Mouse (Mus musculus): ENCODE data around the gene Mfsd5. TPM values are rescaled to one million over a fixed set of nuclear protein-coding genes. Genes with fewer than 3 reads are reported as not detected.

Gene Mfsd5
- 57.9 and 60.1 TPM in 2 replicates for polyA plus RNA-seq (2016; fragmentation: Nextera tagmentation; extraction: Ambion mirVana)

DNA sequence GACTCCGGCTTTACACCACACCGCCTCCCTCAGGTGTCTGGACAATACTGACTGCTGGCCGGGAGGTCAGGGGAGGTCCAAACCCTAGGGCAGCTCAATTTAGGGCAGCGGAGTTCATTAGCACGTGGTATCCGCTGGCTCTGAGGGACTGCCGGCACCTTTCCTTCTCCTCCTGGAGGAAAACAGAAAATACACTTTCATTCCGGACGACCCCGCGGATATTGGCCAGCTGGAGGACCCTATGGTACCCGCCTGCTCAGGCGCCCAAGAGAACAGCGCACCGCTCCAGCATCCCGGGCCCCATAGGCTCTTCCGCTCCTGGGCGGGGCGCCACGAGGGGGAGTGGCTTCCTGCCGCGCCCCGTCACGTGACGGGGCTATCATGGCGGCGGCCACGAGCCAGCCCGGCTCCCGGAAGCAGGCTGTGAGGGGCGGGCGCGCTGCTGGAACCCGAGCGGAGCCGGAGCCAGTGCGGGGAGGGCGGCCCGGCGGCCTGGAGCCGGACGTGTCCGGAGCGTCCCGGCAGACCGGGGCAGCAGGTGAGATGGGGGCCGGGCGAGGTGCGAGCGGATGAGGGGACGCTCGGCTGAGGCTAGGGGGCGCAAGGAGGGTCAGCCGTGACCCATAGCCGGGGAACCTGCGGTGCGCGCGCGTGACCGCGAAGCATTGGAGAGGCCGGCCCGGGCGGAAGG is at the start of gene Mfsd5:
Mfsd5 (plus strand) TSS at position 363 of the 691 bp plus-strand sequence.
- Histone ChIP-seq H3K4me2 (replicated peaks) (peak within 1 kb of the TSS; percentile 70), H3K9ac (peak within 1 kb of the TSS; percentile 74), H3K27ac (peak within 1 kb of the TSS; percentile 80), H3K4me3 (peak within 1 kb of the TSS; percentile 75), H3K36me3 (peaks cover 20% of the 10 kb centered on the region), H3K4me1 (peaks cover 9% of the 10 kb centered on the region), H3K27me3 (no peaks in the 10 kb centered on the region), H3K9me3 (no peaks in the 10 kb centered on the region)
- ATAC-seq (ENCODE audit: insufficient number of reproducible peaks, insufficient read depth, low FRiP score, low TSS enrichment), result peak; percentile 93
- WGBS, result 1% methylated on average over 65 of the region's 65 CpGs

DNA sequence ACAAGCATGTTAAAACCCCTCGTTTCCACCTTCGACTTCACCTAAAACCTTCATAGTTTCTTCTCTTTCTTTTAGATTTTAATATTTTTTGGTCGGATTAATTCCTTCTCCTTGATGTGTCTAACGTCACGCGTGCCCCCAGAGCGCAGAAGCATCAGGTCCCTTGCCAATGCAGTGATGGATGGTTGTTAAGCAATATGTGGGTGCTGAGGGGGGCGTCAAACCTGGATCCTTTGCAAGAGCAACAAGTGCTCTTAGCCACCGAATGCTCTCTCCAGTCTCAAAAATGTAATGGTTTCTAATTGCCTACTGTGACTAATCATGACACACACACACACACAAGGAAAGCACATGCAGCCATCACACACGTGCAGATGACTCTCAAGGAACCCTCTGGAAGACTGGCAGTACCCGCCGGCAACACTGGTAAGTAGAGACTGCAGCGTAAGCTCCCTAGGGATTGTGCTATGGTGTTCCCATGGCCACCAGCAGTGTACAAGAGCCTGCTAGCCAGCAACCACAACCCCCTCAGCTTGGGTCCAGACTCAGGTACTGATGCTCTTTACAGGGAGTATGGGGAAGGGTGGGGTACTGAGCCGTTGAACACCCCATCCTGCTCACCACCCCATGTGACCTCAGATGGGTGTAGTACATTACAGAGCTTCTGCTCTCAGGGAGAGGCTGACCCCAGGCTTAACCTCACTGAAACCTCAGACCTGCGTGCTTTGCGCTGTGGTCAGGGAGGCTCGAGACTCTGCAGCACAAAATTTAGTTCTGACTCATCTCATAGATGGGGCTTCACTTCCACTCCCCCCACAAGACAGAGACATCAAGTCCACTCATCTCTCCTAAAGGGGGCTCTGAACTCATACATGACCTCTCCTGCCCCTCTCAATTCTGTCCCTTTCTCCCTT is 48.6 kb upstream of the Mfsd5 start:
- Histone ChIP-seq H3K36me3 (peaks cover 14% of the 10 kb centered on the region), H3K9me3 (no peaks in the 10 kb centered on the region), H3K4me3 (no peak overlapping the region), H3K27ac (no peak overlapping the region), H3K9ac (no peak overlapping the region), H3K4me1 (peaks cover 8% of the 10 kb centered on the region), H3K27me3 (no peaks in the 10 kb centered on the region), H3K4me2 (replicated peaks) (no peak overlapping the region)
- no peak for ATAC-seq (ENCODE audit: insufficient number of reproducible peaks, insufficient read depth, low FRiP score, low TSS enrichment)
- 76% methylated on average over 17 of the region's 17 CpGs for WGBS

GRCm38 (mm10) chr15:102231748-102232147 is 47.5 kb upstream of the Mfsd5 start, which contains the start of gene Itgb7:
Itgb7 (minus strand) TSS chr15:102231944.
- Histone ChIP-seq H3K4me2 (replicated peaks) (no peak within 1 kb of the TSS), H3K9me3 (no peaks in the 10 kb centered on the region), H3K27me3 (no peaks in the 10 kb centered on the region), H3K27ac (no peak within 1 kb of the TSS), H3K4me1 (peaks cover 9% of the 10 kb centered on the region), H3K4me3 (no peak within 1 kb of the TSS), H3K9ac (no peak within 1 kb of the TSS), H3K36me3 (peaks cover 23% of the 10 kb centered on the region)
- ATAC-seq (ENCODE audit: insufficient number of reproducible peaks, insufficient read depth, low FRiP score, low TSS enrichment), result no peak
- WGBS, result 38% methylated on average over 6 of the region's 6 CpGs

- Histone ChIP-seq H3K4me3 (no peak overlapping the region), H3K36me3 (peaks cover 31% of the 10 kb centered on the region), H3K9me3 (no peaks in the 10 kb centered on the region), H3K27me3 (no peaks in the 10 kb centered on the region), H3K4me2 (replicated peaks) (no peak overlapping the region), H3K9ac (no peak overlapping the region), H3K27ac (no peak overlapping the region), H3K4me1 (peaks cover 9% of the 10 kb centered on the region)
- ATAC-seq (ENCODE audit: insufficient number of reproducible peaks, insufficient read depth, low FRiP score, low TSS enrichment), result no peak
- 84% methylated on average over 7 of the region's 7 CpGs for WGBS
These were observed 46.5 kb upstream of the Mfsd5 start for GRCm38 (mm10) chr15:102232764-102233163.

GRCm38 (mm10) chr15:102233896-102234295 is 45.4 kb upstream of the Mfsd5 start:
- Histone ChIP-seq H3K36me3 (peaks cover 41% of the 10 kb centered on the region), H3K4me3 (no peak overlapping the region), H3K27me3 (no peaks in the 10 kb centered on the region), H3K9me3 (no peaks in the 10 kb centered on the region), H3K9ac (no peak overlapping the region), H3K4me2 (replicated peaks) (no peak overlapping the region), H3K27ac (no peak overlapping the region), H3K4me1 (peaks cover 9% of the 10 kb centered on the region)
- ATAC-seq (ENCODE audit: insufficient number of reproducible peaks, insufficient read depth, low FRiP score, low TSS enrichment), result no peak
- WGBS, result 16% methylated on average over 2 of the region's 2 CpGs

- H3K27me3 ChIP-seq, result no peaks in the 10 kb centered on the region
- H3K9ac ChIP-seq, result peak overlapping the region; percentile 15; the same call in 1 of the 2 replicates
- ATAC-seq (ENCODE audit: insufficient number of reproducible peaks, insufficient read depth, low FRiP score, low TSS enrichment), result peak; percentile 32; the same call in 1 of the 2 replicates
- H3K4me2 ChIP-seq (replicated peaks), result no peak overlapping the region; the same call in 1 of the 2 replicates
- peaks cover 54% of the 10 kb centered on the region for H3K36me3 ChIP-seq
- no peaks in the 10 kb centered on the region for H3K9me3 ChIP-seq
- peak overlapping the region; percentile 47 for H3K27ac ChIP-seq
- 41% methylated on average over 21 of the region's 21 CpGs for WGBS
- H3K4me3 ChIP-seq, result no peak overlapping the region
- H3K4me1 ChIP-seq, result peaks cover 9% of the 10 kb centered on the region
These were observed 43.8 kb upstream of the Mfsd5 start for GRCm38 (mm10) chr15:102235371-102236027.

DNA sequence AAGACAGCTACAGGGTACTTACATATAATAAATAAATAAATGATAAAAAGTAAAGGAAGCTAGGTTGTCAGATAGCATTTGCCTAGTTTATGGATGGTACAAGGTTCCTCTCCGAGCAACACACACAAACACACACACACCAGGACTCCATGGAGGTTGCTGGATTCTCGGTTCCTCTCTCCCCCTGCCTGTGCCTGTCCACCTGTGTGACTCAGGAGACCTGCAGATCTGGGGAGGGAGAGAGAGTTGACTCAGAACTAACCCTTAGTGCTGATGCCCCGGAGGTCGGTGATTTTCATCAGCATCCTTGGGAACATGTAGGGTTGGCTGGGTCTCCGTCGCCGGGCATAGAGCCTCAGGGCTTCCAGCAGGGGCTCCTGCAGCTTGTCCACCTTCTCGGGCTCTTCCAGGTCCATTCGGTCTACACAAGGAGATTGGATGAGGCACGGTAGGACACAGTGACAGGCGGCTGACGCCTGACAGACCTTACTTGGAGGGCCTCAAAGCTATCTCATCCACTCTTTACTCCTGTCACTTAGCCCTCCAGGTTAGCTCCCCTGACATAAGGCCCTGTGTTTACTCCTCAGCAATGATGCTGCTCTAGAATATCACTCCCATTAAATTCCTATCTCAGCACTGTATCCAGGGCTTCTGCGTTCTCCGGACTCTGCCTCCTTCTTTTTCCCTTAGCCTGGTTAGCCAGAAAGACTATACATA is 40.6 kb upstream of the Mfsd5 start:
- ATAC-seq (ENCODE audit: insufficient number of reproducible peaks, insufficient read depth, low FRiP score, low TSS enrichment), result no peak
- peaks cover 72% of the 10 kb centered on the region for H3K36me3 ChIP-seq
- H3K9ac ChIP-seq, result no peak overlapping the region
- no peak overlapping the region for H3K4me3 ChIP-seq
- no peak overlapping the region for H3K27ac ChIP-seq
- WGBS, result 91% methylated on average over 14 of the region's 14 CpGs
- peaks cover 26% of the 10 kb centered on the region for H3K4me1 ChIP-seq
- no peaks in the 10 kb centered on the region for H3K27me3 ChIP-seq
- H3K4me2 ChIP-seq (replicated peaks), result no peak overlapping the region
- H3K9me3 ChIP-seq, result no peaks in the 10 kb centered on the region

DNA sequence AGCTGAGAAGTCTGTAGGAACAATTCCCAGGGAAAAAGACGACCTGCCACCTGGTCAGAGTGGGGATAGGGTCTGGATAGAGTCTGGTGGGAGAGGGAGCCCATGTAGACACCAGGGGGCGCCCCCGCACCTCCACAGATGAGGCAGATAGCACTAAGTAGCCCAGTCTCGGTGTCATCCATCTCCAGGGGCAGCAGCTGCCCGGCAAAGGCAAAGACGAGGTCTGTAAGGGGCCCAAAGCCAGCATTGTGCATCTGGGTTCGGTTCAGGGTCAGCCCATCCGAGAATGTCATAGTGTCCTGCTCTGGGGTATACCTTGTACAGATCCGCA is 40.0 kb upstream of the Mfsd5 start:
- Histone ChIP-seq H3K4me3 (no peak overlapping the region), H3K27me3 (no peaks in the 10 kb centered on the region), H3K9me3 (no peaks in the 10 kb centered on the region), H3K4me2 (replicated peaks) (no peak overlapping the region), H3K27ac (no peak overlapping the region), H3K36me3 (peaks cover 71% of the 10 kb centered on the region), H3K9ac (no peak overlapping the region), H3K4me1 (peaks cover 32% of the 10 kb centered on the region)
- no peak for ATAC-seq (ENCODE audit: insufficient number of reproducible peaks, insufficient read depth, low FRiP score, low TSS enrichment)
- WGBS, result 15% methylated on average over 9 of the region's 9 CpGs

DNA sequence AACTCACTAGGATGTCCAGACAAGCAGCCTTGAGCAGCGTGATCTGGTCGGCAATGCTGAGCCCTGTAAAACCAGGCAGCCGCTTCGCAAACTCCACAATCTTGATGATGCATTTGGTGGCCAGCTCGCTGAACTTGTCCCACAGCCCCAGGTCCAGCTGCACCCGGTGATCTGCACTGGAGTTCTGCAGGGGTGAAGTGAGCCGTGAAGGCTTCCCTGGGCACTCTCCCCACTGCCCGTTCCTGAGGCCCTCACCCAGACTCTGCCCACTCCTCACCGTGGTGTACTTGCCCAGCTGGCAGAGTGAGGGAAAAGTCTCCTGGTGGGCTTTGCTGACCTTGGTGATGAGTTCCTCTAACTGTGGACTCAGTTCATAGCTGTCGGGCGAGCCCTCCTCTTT is 39.4 kb upstream of the Mfsd5 start:
- H3K9me3 ChIP-seq, result no peaks in the 10 kb centered on the region
- H3K4me1 ChIP-seq, result peaks cover 36% of the 10 kb centered on the region
- no peak overlapping the region for H3K4me2 ChIP-seq (replicated peaks)
- 86% methylated on average over 11 of the region's 11 CpGs for WGBS
- no peaks in the 10 kb centered on the region for H3K27me3 ChIP-seq
- peaks cover 65% of the 10 kb centered on the region for H3K36me3 ChIP-seq
- H3K9ac ChIP-seq, result no peak overlapping the region
- H3K27ac ChIP-seq, result no peak overlapping the region
- ATAC-seq (ENCODE audit: insufficient number of reproducible peaks, insufficient read depth, low FRiP score, low TSS enrichment), result no peak
- H3K4me3 ChIP-seq, result no peak overlapping the region

DNA sequence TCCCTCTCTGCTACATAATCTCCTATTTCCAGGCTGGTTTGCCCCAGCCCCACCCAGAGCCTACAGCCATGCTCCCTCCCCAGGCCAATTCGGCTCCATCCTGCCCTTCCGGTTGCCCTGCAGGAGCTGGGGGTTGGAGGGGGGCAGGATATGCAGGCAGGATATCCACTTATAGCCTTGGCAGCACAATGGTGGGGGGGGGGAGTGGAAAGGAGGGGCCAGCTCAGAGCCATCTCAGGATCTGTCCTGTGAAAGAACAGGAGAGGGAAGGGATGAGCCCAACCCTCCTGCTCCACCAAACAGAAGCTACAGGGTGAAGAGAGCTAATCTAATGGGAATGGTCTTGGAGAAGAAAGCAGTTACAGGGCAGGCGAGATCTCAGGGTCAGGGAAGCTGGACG is 38.6 kb upstream of the Mfsd5 start:
- no peak overlapping the region for H3K4me3 ChIP-seq
- no peak overlapping the region for H3K27ac ChIP-seq
- peaks cover 58% of the 10 kb centered on the region for H3K36me3 ChIP-seq
- H3K4me1 ChIP-seq, result peaks cover 31% of the 10 kb centered on the region
- no peak overlapping the region for H3K9ac ChIP-seq
- no peaks in the 10 kb centered on the region for H3K9me3 ChIP-seq
- H3K4me2 ChIP-seq (replicated peaks), result no peak overlapping the region
- H3K27me3 ChIP-seq, result no peaks in the 10 kb centered on the region
- ATAC-seq (ENCODE audit: insufficient number of reproducible peaks, insufficient read depth, low FRiP score, low TSS enrichment), result no peak
- 63% methylated on average over 4 of the region's 4 CpGs for WGBS

Measured in embryonic facial prominence, embryonic 12.5 days (tissue).